Mouse (Mus musculus): ENCODE data around the gene Chp1. TPM values are rescaled to one million over a fixed set of nuclear protein-coding genes. Genes with fewer than 3 reads are reported as not detected.
A peak's percentile ranks its signal among the peaks of the same experiment; 100 is the strongest.
"Not testable (repeated sequence)": the region's sequence is repeated elsewhere in the genome, so short reads cannot be mapped to it uniquely, and the experiment has no call there.

Chp1 gene
- total RNA-seq, 2 experiments from 2014 or later, result 154 to 166 TPM

GRCm38 (mm10) chr2:119561794-119562193 lies 14.3 kb downstream of the Chp1 start:
- DNase-seq (ENCODE audit: low spot score in 2 of 2), result no peak

GRCm38 (mm10) chr2:119565284-119565683 lies 17.8 kb downstream of the Chp1 start:
- DNase-seq (ENCODE audit: low spot score in 2 of 2), result no peak

- no peak for DNase-seq (ENCODE audit: low spot score in 2 of 2)
Observed at GRCm38 (mm10) chr2:119566182-119566855, 18.8 kb downstream of the Chp1 start.

- no peak for DNase-seq (ENCODE audit: low spot score in 2 of 2)
Observed at GRCm38 (mm10) chr2:119572471-119572870, 25.0 kb downstream of the Chp1 start.

- DNase-seq (ENCODE audit: low spot score in 2 of 2), result no peak
Observed at GRCm38 (mm10) chr2:119581571-119581970, 34.1 kb downstream of the Chp1 start.

GRCm38 (mm10) chr2:119583439-119583838 lies 35.9 kb downstream of the Chp1 start:
- no peak for DNase-seq (ENCODE audit: low spot score in 2 of 2)

GRCm38 (mm10) chr2:119584282-119584681 lies 36.8 kb downstream of the Chp1 start:
- no peak for DNase-seq (ENCODE audit: low spot score in 2 of 2)

GRCm38 (mm10) chr2:119587383-119587782 lies 39.9 kb downstream of the Chp1 start:
- peak in 1 of 2 experiments; percentile 35 for DNase-seq (ENCODE audit: low spot score in 2 of 2)

GRCm38 (mm10) chr2:119591247-119591646 lies 43.8 kb downstream of the Chp1 start:
- no peak for DNase-seq (ENCODE audit: low spot score in 2 of 2)

- no peak for DNase-seq (ENCODE audit: low spot score in 2 of 2)
Observed at GRCm38 (mm10) chr2:119593765-119594112, 46.2 kb downstream of the Chp1 start.

- DNase-seq (ENCODE audit: low spot score in 2 of 2), result peak; percentile 95 to 99
Observed at GRCm38 (mm10) chr2:119594113-119594981, 46.9 kb downstream of the Chp1 start.

GRCm38 (mm10) chr2:119595308-119595707 lies 47.8 kb downstream of the Chp1 start:
- DNase-seq (ENCODE audit: low spot score in 2 of 2), result no peak

GRCm38 (mm10) chr2:119596781-119597330 lies 49.4 kb downstream of the Chp1 start:
- DNase-seq (ENCODE audit: low spot score in 2 of 2), result peak; percentile 53 to 75

GRCm38 (mm10) chr2:119601027-119601426 lies 53.5 kb downstream of the Chp1 start:
- DNase-seq (ENCODE audit: low spot score in 2 of 2), result peak; percentile 25 to 68

GRCm38 (mm10) chr2:119601575-119601974 lies 54.1 kb downstream of the Chp1 start:
- not testable (repeated sequence) for DNase-seq (ENCODE audit: low spot score in 2 of 2)

- DNase-seq (ENCODE audit: low spot score in 2 of 2), result no peak
Observed at GRCm38 (mm10) chr2:119602488-119602887, 55.0 kb downstream of the Chp1 start.

GRCm38 (mm10) chr2:119603909-119604308 lies 56.4 kb downstream of the Chp1 start:
- no peak for DNase-seq (ENCODE audit: low spot score in 2 of 2)

GRCm38 (mm10) chr2:119605361-119605973 lies 58.0 kb downstream of the Chp1 start:
- DNase-seq (ENCODE audit: low spot score in 2 of 2), result no peak

- DNase-seq (ENCODE audit: low spot score in 2 of 2), result no peak
Observed at GRCm38 (mm10) chr2:119607023-119607422, 59.5 kb downstream of the Chp1 start.

- DNase-seq (ENCODE audit: low spot score in 2 of 2), result no peak
Observed at GRCm38 (mm10) chr2:119617841-119618198, 70.3 kb downstream of the Chp1 start.

GRCm38 (mm10) chr2:119618199-119618982 lies 70.9 kb downstream of the Chp1 start, which contains the start of the genes Nusap1 and Oip5:
Gene Nusap1 (plus strand): TSS chr2:119618298.
Gene Oip5 (minus strand): TSS chr2:119618469.
- peak; percentile 88 to 96 for DNase-seq (ENCODE audit: low spot score in 2 of 2)
